Mouse (Mus musculus) activated CD4-positive, CD25-positive, alpha-beta regulatory T cell, adult 4 months (primary cell): ENCODE data around the gene Taldo1. TPM values are rescaled to one million over a fixed set of nuclear protein-coding genes. Genes with fewer than 3 reads are reported as not detected.
"Not testable (repeated sequence)": the region's sequence is repeated elsewhere in the genome, so short reads cannot be mapped to it uniquely, and the experiment has no call there.

ENCODE experiments used
- ATAC-seq: one replicate; pipeline ENCODE4 v1.8.0; 2017
- polyA plus RNA-seq, 2 experiments: library from polyadenylated mRNA; unstranded; fragments of 100-300 nt; shearing (Covaris generic); gene quantifications; one replicate each; pipeline ENCODE4 v1.2.1; 2017

The Taldo1 gene
- polyA plus RNA-seq, 2 experiments from 2014 or later: 422 to 471 TPM

DNA sequence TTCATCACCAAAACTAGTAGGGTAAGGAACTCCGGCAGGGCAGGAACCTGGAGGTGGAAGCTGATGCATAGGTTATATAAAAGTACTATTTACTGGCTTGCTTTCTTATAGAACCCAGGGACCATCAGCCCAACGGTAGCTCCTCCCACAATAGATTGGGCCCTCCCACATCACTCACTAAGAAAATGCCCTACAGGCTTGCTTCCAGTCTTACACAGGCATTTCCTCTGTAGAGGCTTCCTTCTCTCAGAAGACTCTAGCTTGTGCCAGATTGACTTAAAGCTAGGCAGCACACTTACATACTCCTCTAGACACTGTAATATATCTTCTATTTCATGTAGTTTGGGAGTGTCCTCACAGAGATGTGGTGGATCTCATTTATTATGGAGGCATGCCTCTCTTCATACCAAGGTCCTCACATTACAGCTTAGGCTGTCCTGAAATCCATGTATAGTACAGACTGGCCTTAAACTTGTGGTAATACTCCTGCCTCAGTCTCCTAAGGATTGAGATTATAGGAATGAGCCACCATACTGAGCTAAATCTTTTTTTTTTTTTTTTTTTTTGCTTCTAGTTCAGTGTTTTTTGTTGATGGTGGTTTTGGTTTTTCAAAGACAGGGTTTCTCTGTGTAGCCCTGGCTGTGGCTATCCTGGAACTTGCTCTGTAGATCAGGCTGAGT is 4.1 kb upstream of the Taldo1 start:
- no peak for ATAC-seq

DNA sequence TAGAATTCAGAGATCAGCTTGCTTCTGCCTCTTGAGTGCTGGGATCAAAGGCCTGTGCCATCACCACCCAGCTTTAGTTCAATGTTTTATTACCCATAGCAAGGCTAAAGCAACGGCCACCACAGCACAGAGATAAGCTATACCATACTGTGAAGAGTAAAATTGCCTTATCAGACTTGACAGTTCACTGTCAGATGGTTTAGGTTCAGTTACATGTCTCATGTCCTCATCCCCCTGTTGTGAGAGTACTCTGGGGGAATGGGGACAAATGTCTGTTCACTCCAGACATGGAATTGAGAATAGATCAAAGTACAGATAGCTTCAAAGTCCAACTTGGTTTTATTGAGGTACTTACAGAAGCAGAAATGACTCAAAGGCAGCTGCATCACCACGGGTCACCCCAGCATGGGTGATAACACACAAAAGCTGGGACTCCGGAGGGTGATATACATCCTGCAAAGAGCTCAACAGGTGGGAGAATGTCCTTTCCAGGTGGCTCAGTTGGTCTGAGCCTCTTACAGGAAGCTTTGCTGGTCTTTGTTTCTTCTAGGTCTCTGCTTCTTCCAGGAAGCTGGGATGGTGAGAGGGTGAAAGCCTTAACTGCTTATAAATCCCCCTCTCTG is 3.4 kb upstream of the Taldo1 start:
- no peak for ATAC-seq

DNA sequence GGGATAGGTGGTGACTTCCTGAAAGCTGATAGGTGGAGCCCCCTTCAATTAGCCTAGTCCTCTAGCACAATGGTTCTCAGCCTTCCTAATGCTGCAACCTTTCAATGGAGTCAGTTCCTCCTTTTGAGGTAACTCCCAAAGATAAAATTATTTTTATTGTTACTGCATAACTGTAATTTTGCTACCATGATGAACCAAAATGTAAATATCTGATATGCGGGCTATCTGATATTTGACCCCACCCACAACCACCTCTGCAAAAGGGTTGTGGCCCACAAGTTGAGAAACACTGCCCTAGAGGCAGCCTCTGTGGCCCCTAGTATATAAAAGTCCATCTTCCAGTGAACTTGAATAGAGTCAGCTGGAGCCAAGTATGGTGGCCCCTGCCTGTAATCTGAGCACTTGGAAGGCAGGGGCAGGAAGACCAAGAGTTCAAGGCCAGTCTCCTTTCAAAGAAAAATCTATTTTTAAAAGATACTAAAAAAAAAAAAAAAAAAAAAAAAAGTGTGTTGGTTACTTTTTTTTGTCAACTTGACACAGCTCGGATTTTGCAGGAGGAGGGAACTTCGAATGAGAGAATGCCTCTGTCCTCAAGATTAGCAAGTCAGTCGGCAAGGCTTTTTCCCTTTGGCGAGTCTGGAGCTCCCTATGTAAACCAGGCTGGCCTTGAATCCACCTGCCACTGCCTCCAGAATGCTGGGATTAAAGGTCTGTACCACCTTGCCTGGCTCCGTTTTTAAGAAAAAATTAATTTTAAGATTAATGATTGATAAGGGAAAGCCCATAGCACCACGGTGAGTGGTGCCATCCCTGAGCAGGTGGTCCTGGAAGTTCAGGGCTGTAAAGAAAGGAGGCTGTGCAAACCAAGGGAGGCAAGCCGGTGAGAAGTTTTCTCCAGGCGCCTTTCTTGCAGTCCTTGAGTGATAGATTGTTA is 1.4 kb upstream of the Taldo1 start:
- ATAC-seq: no peak

DNA sequence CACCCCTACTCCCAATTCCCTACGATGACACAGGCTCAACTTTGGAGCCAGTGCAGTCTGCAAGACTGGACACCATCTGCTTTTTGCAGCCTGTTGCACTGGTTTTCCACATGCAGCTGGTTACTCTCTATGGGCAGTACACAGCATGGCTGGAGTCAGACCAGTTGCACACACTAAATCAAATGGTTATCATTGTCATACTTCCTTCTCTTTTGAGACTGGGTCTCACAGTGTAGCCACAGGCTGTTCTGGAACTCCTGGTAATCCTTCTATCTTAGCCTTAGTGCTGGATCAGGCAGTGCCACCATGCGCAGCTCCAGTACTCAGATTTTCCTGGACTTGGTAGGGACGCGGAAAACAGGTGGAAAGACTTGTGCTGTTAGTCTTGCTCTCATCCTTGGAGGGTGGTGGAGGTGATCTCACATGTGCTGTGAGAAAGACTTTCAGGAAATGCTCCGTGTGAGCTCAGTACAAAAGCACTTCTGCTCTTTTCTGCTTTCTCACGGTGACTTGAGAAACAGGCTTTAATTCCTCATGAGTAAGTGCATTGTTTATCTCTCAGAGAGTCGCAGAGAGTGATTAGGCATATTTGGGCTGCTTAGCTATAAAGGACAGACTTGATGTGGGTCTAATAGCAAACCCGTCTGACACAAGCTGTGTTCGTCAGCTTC is 688 bp downstream of the Taldo1 start:
- no peak for ATAC-seq

DNA sequence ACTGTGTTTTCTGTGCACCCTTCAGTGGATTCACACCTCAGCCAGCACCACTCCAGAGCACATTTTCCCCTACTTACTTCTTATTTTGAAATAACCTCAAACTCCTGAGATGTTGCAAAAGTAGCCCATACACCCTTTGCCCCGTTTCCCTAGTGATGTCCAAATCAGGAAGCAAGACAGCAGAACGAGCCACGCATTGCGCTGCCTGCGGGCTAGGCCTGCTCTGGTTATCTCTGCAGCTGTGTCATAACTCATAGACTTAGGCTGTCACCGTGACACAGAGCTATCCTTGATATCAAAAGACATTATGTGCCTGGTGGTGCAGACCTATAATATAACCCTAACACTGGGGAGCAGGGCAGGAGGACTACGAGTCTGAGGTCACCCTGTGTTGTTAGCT is 2.2 kb downstream of the Taldo1 start:
- no peak for ATAC-seq

DNA sequence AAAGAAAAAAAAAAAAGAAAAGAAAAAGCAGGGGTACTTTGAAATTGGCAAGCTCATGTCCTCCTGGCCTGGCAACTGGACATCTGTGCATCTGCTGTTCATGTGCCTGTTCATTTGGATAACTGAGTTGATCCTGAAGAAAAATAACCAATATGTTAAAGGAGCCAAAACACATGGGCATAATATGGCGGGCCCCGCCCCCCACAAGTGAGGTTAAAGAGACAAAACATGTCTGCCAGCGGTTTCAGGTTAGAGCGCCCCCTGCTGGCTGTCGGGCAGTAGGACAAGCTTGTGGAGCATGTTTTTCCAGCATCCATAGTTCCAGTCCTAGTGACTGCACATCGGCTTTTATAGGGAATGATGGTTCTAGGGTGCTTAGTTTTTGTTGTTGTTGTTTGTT is 2.8 kb downstream of the Taldo1 start:
- ATAC-seq: no peak

DNA sequence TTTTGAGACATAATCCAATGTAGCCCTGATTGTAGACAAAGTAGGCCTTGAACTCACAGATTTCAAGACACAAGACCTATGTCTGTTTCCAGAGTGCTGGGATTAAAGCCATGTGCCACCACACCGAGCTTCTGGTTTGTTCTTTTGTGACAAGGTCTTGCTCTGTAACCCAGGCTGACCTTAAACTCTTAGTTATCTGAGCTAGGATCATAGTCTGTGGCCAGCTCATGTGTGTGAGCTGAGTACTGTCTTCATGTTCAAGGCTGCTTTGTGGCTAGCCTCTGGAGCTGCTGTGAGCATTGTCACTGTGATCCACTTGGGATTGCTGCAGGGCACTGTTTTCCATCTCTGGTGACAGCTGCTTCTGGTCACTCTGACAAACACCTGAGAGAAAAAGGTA is 3.3 kb downstream of the Taldo1 start:
- no peak for ATAC-seq

DNA sequence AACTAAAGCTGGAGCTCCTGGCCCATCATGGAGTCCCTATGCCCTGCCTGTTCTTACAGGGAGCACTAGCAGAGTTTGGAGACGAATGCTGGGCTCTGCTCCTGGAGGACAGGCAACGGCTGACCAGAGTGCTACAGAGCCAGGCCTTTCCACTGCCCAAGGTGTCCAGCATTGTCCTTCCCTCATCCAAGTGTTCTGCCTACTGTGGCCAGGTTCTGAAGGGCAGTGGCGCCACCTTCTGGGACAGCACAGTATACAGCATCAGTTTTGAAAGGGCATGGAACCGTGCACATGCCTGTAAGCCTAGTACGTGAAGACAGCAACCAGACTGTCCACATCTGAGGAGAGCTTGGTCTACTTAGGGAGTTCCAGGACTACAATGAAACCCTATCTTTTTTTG is 11.3 kb downstream of the Taldo1 start:
- ATAC-seq: peak; percentile 65

DNA sequence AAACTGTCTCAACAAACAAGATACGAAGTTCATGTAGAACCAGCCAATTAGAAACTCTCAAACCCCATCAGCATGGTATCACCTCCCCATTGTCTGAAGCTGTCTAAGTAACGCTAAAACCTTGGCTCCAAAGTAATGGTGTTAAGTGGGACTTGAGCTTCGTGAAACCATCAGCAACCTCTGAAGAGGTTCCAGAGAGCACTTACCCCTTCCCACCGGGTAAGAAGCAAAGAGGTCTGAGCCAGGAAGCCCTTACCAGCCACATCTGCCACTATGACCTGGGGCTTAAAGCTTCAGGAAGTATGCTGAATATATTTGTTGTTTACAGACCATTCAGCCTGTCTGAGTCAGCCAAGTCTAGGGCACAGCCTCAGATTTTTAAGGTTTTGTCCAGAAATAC is 13.5 kb downstream of the Taldo1 start:
- ATAC-seq: no peak

DNA sequence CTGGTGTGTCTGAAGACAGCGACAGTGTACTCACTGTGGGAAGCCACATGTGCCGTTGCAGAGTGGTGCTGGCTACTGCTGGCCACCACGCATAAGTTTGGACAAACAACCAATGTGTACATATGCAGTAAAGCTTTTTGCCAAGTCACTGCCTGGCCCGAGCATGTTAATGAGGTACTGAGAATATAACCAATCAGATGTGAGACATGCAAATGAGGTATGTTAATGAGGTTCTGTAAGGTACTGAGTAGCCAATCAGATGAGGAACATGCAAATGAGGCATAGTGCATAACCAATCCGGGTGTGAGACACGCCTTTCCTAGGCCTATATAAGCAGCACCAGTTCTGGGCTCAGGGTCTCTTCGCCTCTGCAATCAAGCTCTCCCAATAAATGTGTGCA is 15.7 kb downstream of the Taldo1 start:
- not testable (repeated sequence) for ATAC-seq

DNA sequence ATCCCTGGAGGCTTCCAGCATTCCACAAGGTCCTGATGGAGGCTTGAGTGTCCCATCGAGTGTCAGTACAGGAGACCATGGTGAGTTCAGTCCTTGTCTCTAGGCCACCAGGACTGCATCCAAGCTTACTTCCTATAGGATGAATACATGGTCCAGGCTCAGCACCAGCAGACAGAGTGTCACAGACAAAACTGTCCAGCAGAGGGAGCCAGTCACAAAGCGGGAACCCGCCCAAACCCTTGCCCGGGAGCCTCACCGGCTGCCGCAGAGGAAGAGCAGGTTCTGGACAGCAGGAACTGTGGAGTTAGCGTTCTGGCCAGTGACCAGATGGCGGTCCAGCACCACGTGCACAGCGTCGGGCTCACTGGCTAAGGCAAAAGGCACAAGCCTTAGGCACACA is 16.8 kb downstream of the Taldo1 start:
- ATAC-seq: peak; percentile 81

DNA sequence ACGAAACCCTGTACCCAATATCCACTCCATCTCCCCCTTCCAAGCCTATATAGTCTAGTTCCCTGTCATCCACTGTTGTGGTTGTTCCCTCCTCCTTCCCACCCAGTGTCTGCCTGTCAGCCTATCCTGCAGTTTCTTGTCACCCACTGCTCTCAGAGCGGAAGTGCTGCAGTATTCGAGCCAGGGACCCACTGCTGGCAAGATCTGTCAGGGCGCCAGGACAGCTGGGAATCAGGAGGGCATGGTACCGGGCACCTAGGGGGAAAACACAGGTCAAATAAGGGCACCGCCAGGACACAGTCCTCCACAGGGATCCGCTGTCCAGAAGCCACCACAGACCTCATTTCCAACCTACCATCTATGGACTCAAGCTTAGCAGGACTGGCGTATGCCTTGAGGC is 18.6 kb downstream of the Taldo1 start:
- no peak for ATAC-seq

DNA sequence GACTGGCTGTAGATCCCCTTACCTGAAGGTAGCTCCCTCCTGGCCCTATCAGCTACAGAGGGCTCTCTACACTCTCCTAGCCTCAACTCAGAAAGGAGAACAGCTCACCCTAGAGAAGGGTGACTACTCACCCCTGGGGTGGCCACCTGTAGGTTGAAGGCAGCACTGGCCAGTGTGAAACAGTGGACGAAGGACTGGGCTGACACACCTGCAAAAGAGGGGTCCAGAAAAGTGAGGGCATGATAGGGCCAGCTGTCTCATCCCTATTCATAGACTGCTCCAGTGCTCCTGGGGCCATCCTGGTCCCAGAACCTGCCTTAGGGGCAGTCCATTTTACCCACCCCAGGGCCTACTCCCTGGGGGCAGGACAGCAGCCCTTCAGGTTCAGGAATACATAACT is 19.7 kb downstream of the Taldo1 start:
- ATAC-seq: no peak

DNA sequence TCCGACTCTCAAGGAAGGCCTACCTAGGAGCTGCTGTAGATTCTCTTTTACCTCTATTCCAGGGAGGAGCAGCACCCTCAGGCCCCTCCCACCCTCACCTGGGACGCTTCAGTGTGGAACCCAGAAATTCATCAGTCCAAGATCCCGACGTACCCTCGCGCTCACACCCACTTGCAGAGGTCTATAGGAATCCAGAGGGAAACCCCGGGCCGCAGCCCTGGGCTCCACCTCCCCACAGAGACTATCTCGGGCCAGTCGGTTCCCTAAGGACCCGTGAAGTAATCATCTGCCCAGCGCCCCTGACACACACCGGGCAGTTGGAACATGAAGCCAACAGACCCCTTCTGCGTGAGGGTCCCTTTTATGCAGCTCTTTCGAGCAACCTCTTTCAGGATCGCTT is 21.3 kb downstream of the Taldo1 start:
- no peak for ATAC-seq

DNA sequence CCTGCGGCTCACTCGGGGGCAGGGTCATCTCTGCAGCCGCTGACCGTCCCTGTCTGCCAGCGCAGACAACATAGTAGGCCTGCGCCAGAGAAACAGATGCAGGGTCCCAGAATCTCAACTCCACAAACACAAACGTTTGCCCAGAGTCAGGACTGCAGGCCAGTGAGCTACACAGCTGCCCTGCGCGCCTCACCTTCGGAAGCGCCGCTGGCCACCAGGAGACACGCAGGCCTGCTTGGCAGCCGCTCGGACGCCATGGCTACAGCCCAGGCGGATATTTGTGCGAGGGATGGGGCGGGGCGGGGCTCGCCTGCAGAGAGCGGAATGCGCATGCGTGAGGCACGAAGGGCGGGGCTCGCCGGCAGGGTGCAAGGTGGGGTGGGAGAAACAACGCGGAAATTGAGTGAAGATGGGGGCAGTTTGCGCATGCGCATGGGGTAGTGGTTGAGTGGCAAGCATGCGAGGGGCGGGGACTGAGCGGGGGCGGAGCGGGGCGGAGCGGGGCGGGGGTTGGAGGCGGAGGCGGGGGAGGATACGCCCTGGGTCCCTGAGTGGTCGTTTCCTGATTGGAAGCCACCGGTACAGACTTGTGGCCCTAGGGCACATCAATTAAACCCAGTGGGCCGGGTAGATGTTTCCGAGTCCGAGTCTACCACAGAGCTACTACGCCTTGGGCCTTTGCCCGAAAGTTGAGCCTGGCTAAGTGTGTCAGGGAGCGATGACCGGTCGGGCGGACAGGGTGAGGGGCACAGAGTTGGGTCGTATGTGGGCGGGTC is 22.0 kb downstream of the Taldo1 start, which contains the start of gene Gatd1:
TSS of gene Gatd1 (minus strand) at position 328 of the 776 bp plus-strand sequence.
- peak; percentile 83 for ATAC-seq

DNA sequence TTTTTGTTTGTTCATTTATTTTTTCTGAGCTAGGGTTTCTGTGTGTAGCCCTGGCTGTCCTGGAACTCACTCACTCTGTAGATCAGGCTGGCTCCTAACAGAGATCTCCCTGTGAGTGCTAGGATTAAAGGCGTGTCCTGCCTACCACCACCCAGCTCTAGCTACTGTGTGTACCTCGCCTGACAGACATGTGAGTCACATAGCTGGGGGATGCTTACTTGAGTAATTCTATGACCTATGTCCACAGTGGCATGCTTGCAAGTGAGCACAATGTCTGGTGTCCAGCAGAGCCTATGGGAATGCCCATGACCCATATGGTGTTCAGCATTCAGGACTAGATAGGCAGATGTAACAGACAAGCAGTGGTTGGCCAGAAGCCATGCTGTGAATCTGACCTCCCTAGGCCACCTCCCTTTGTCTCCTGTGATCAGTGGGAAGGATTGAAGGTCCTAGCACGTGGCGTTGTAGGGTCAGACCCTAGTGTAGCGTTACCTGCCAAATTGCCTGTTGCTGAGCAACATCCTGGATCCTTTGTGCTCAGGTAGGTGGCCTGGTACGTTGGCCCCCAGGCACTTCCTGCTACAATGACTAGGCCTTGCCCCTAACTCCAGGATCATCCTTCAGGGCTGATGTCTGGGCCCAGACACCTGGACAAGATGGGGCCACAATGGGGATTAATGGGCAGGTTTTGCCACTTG is 24.3 kb downstream of the Taldo1 start:
- no peak for ATAC-seq

DNA sequence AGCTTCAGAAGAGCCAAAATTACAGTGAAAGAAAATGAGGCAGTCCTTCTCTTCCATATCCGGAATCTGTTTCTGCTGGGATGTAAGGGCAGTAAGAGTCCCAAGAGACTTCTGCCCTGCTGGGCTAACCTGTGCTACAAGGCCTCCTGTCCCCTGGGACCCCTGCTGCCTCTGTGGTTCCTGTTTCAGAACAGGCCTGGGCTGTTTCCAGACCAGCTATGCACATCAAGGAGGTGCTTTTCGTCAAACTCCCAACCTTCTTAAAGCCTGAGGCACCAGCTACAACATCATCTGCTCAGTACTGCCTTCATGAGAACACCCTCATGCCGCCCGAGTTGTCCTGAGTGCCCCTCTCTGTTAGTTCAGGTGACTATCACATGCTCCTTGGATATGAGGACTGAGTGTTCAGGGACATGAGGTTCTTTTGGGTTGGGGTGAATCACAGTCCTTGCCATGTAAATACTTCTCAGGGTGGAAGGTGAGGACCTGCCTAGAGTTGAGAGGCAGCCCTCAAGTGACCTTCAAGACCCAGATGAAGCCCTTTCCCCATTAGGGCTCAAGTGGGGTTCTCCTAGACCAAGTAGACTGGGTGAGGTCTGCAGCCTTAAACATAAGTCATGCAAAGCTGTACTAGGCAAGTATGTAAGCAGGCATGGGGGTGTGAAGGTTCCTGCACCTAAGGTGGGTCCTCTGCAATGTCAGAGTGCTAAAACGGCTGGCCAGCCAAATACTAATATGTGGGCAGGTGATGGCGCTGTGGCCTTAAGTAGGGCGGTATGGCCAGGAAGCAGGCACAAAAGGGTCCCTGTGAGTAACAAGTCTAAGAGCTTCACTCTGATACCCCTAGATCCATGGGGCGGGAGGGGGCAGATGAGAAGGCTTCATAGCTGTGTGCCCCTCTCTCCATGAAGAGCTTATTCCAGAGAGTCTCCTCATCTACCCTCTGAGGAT is 26.0 kb downstream of the Taldo1 start:
- no peak for ATAC-seq

DNA sequence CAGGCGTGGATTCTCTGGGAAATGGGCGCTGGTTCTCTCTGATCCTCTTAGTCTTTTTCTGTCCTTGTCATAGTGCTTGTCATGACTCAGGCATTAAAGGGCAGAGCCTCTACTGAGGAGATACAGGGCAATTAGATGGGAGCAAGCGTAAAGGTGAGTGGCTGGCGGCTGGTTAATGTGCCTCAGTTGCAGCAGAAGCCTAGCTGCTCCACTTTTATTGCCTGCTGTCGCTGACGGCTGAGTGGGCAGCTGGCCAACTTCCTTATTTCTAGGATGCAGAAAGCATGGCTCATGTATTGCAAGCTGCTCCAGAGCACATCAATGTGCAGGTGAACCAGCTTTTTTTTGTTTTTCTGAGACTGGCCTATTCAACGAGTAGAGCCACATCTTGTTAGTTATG is 27.0 kb downstream of the Taldo1 start:
- ATAC-seq: no peak

DNA sequence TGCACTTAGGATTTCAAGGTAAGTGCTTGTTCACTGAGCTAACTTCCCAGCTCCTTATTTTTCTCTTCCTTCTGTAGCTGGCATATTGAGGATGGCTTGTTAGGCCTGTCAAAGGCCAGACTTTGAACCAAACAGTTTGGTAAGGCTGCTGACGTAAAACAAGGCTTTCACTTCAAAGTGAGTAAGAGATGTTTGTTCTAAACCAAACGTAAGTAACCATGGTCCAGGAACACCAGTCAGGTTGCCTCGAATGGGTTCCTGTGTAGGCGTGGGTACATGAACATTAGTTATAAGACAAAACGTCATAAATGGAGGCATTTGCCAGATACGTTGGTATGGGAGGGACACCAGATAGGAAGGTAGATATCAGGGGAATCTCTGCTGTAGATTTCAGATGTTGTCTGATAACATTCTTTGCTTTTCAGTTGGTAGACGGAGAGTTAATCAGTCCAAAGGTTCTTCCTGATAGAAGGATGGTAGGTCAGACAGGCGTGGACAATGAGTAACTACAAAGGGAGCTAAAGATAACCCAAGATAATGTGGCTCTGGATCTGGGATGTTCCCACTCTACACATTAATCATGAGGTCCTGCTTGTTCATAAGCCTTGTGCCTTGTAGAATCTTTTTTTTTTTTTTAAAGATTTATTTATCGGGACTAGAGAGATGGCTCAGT is 28.2 kb downstream of the Taldo1 start:
- no peak for ATAC-seq

DNA sequence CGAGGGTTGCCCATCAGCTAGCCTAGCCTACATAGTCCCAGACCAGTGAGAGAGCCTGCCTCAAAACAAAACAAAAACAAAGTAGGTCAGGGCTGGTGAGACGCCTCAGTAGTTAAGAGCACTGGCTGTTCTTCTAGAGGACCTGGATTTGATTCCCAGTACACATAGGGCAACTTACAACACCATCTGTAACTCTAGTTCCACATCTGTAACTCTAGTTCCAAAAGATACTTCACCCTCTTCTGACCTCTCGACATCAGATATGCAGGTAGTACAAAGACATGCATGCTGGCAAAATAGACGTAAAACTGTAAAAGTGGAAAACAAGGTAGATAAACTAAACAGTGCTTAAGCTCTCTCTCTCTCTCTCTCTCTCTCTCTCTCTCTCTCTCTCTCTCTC is 31.8 kb downstream of the Taldo1 start:
- no peak for ATAC-seq
